Mouse (Mus musculus): ENCODE results near the gene 2900011O08Rik.

DNA sequence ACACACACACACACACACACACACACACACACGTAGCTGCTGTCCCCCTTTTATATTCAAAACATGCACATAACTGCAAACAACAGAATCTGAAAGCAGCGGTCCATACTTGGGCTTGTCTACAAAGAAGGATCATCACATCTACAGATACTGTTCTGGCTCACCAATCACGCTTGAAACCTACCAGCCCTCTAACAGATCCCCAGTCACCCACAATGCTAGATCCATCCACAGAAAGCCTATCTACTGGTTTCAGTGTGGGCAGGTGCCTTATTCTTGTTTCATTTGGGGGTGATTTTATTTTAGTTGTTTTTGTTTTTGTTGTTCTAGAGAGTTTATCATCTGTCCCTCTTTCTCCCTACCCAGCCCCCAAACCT, 219 bp upstream of the 2900011O08Rik start:
- TF ChIP-seq POLR2A (IDR thresholded peaks at IDR 0.05; ENCODE audit: extremely low read depth, insufficient read depth, low read length): no peak
- TF ChIP-seq CTCF (IDR thresholded peaks at IDR 0.05; ENCODE audit: extremely low read depth, insufficient read depth, low read length): no peak
